Mouse (Mus musculus): ENCODE data around the gene Rnf207. TPM values are rescaled to one million over a fixed set of nuclear protein-coding genes. Genes with fewer than 3 reads are reported as not detected.

Gene Rnf207
- 171 and 226 TPM in 2 replicates for total RNA-seq (2014; rRNA removed; ENCODE audit: low replicate concordance)
- 109 and 115 TPM in 2 replicates for polyA plus RNA-seq (2015; fragmentation: Nextera tagmentation; extraction: Ambion mirVana)

DNA sequence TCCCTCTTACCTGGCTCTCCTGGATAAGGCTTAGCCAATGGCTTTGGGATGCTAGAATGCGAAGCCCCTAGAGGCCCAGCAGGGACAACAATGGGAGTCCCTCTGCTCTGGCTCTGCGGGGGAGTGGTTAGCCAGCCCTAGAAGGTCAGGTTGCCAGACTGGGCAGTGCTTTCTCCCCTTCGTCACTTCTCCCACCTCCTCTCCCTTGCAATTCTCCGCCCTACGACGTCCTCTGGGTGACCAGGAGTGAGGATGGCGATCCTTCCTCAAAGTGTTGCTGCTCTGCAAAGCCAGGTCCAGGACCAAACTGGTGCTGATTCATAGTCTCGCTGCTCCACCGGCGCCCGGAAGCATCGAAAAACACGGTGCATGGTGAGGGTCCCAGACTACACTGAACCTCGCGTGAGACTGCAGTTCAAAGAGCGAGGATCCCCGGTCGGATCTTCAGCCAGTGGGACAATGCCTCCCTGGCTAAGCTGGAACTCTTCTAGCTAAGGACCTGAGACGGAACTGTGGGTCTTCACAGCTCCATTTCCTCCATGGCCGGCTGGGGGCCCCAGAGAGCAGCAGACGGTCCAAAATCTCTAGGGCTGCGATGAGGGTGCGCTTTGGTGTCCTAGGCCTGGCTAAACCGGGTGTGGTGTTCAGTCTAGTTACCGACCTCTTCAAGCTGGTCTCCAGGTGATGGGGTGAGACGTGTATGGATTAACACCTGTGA is at the start of gene Rnf207:
Rnf207 (minus strand) TSS at position 477 of the 718 bp plus-strand sequence.
- peak; percentile 53 for TF ChIP-seq CTCF (IDR thresholded peaks at IDR 0.05; ENCODE audit: low read depth)
- no peak for TF ChIP-seq EP300 (IDR thresholded peaks at IDR 0.05; ENCODE audit: low read depth)
- Histone ChIP-seq H3K9me3 (replicated peaks; ENCODE audit: control insufficient read depth, low read length) (no peaks in the 10 kb centered on the region), H3K4me2 (ENCODE audit: low read depth, low read length) (peak within 1 kb of the TSS; percentile 76), H3K27me3 (ENCODE audit: control insufficient read depth, insufficient read depth, low read length) (peaks cover 19% of the 10 kb centered on the region), H3K4me1 (ENCODE audit: control insufficient read depth, insufficient read depth) (peaks cover 19% of the 10 kb centered on the region; the same call in 1 of the 2 replicates), H3K27ac (ENCODE audit: low read depth) (peak within 1 kb of the TSS; percentile 99), H3K9ac (replicated peaks; ENCODE audit: low read depth, low read length) (peak within 1 kb of the TSS; percentile 58), H3K4me3 (ENCODE audit: low read depth, low read length) (peak within 1 kb of the TSS; percentile 53), H3K36me3 (replicated peaks; ENCODE audit: control insufficient read depth, insufficient read depth, low read length) (no peaks in the 10 kb centered on the region)
- DNase-seq (ENCODE audit: low spot score) (peak; percentile 79), ATAC-seq (ENCODE audit: insufficient read depth, low read depth) (peak; percentile 81)
- WGBS = 2% methylated on average over 26 of the region's 26 CpGs

DNA sequence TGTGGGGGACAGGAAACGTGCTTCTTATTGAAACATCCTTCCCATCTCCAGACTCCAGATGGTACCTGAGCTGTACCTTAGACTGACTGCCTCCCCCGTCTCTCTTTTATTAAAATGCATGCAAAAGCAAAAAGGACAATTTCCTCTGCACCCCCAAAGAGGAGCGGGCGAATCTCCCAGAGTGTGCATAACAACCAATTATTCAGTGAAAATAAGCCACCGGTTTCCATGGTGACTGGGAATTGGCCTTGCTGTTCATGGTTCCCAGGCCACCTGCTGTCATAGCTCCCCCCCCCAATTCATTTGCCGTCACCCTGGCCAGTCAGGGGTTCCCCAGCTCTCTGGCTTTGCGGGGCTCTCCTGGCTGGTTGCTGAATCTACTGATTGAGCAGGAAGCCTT is 46.4 kb upstream of the Rnf207 start:
- Histone ChIP-seq H3K4me1 (ENCODE audit: control insufficient read depth, insufficient read depth) (no peaks in the 10 kb centered on the region), H3K9ac (replicated peaks; ENCODE audit: low read depth, low read length) (no peak overlapping the region), H3K9me3 (replicated peaks; ENCODE audit: control insufficient read depth, low read length) (no peaks in the 10 kb centered on the region), H3K27ac (ENCODE audit: low read depth) (no peak overlapping the region), H3K36me3 (replicated peaks; ENCODE audit: control insufficient read depth, insufficient read depth, low read length) (no peaks in the 10 kb centered on the region), H3K27me3 (ENCODE audit: control insufficient read depth, insufficient read depth, low read length) (peaks cover 13% of the 10 kb centered on the region), H3K4me3 (ENCODE audit: low read depth, low read length) (no peak overlapping the region), H3K4me2 (ENCODE audit: low read depth, low read length) (no peak overlapping the region)
- ATAC-seq (ENCODE audit: insufficient read depth, low read depth) (no peak), DNase-seq (ENCODE audit: low spot score) (no peak)
- no peak for TF ChIP-seq CTCF (IDR thresholded peaks at IDR 0.05; ENCODE audit: low read depth)
- TF ChIP-seq EP300 (IDR thresholded peaks at IDR 0.05; ENCODE audit: low read depth) = no peak
- 64% methylated on average over 7 of the region's 7 CpGs for WGBS

DNA sequence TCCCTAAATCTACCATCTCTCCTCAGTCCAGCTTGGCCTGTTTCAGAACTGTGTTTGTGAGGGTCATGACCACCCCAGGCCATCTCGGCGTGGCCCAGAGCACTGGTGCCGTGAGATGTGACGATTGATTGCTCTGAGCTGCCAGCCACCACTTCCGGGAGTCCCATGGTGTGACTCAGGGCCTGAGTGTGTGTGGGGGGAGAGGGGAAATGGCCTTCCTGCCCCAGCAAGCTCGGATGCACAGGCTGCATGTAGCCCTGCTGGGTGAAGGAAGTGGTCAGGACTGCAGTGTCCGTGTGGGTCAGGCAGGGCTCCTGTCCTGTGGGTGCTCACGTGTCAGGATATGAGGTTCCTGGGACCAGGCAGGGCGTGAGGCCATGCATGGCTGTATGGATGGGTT is 43.4 kb upstream of the Rnf207 start:
- H3K27me3 ChIP-seq (ENCODE audit: control insufficient read depth, insufficient read depth, low read length) = peaks cover 24% of the 10 kb centered on the region
- no peak for ATAC-seq (ENCODE audit: insufficient read depth, low read depth)
- no peak overlapping the region for H3K4me2 ChIP-seq (ENCODE audit: low read depth, low read length)

DNA sequence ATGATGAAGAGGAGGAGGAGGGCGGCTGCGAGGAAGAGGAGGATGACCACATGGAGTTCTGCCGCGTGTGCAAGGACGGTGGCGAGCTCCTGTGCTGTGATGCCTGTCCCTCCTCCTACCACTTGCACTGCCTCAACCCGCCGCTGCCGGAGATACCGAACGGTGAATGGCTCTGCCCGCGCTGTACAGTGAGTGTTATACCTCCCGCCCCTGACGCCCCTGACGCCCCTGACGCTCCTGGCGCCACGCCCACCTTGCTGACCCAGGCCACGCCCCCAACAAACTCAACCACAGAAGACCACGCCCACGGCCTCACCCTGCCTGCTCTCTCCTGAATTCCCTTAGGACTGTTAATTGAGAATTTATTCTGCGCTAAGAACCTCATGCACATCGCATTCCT is 42.1 kb upstream of the Rnf207 start:
- ATAC-seq (ENCODE audit: insufficient read depth, low read depth) (0 out of 2 replicates have a peak, but pooled peaks have one; percentile 10), DNase-seq (ENCODE audit: low spot score) (no peak)

More for the DNA sequence above, 43.4 kb upstream of the Rnf207 start:
- H3K9ac ChIP-seq (replicated peaks; ENCODE audit: low read depth, low read length) = no peak overlapping the region
- H3K4me3 ChIP-seq (ENCODE audit: low read depth, low read length) = no peak overlapping the region
- no peaks in the 10 kb centered on the region for H3K9me3 ChIP-seq (replicated peaks; ENCODE audit: control insufficient read depth, low read length)
- no peak for DNase-seq (ENCODE audit: low spot score)
- WGBS = 38% methylated on average over 9 of the region's 9 CpGs
- TF ChIP-seq EP300 (IDR thresholded peaks at IDR 0.05; ENCODE audit: low read depth) = no peak
- no peak for TF ChIP-seq CTCF (IDR thresholded peaks at IDR 0.05; ENCODE audit: low read depth)
- no peak overlapping the region for H3K27ac ChIP-seq (ENCODE audit: low read depth)
- H3K4me1 ChIP-seq (ENCODE audit: control insufficient read depth, insufficient read depth) = no peaks in the 10 kb centered on the region
- no peaks in the 10 kb centered on the region for H3K36me3 ChIP-seq (replicated peaks; ENCODE audit: control insufficient read depth, insufficient read depth, low read length)

DNA sequence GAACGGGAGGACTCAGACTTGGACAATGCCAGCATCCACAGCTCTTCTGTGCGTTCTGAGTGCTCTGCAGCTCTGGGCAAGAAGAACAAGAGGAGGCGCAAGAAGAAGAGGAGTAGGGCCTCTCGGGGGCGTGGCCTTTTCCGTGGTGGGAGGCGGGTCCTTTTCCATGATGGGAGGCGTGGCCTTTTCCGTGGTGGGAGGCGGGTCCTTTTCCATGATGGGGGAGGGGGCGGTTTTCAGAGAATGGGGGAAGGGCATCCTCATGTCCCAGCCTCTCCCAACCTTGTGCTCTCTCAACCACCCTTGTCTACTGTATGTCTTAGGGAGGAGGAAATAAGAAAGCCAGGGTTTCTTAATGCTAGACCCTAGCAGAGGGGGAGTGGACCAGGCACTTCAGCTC is 40.9 kb upstream of the Rnf207 start:
- Histone ChIP-seq H3K27me3 (ENCODE audit: control insufficient read depth, insufficient read depth, low read length) (peaks cover 26% of the 10 kb centered on the region), H3K27ac (ENCODE audit: low read depth) (no peak overlapping the region)
- TF ChIP-seq CTCF (IDR thresholded peaks at IDR 0.05; ENCODE audit: low read depth) (no peak), EP300 (IDR thresholded peaks at IDR 0.05; ENCODE audit: low read depth) (no peak)

More for the DNA sequence above, 42.1 kb upstream of the Rnf207 start:
- peaks cover 24% of the 10 kb centered on the region for H3K27me3 ChIP-seq (ENCODE audit: control insufficient read depth, insufficient read depth, low read length)
- no peak overlapping the region for H3K4me3 ChIP-seq (ENCODE audit: low read depth, low read length)
- WGBS = 2% methylated on average over 24 of the region's 24 CpGs
- no peaks in the 10 kb centered on the region for H3K4me1 ChIP-seq (ENCODE audit: control insufficient read depth, insufficient read depth)
- no peaks in the 10 kb centered on the region for H3K36me3 ChIP-seq (replicated peaks; ENCODE audit: control insufficient read depth, insufficient read depth, low read length)
- TF ChIP-seq CTCF (IDR thresholded peaks at IDR 0.05; ENCODE audit: low read depth) (no peak), EP300 (IDR thresholded peaks at IDR 0.05; ENCODE audit: low read depth) (no peak)
- no peak overlapping the region; the same call in 1 of the 2 replicates for H3K4me2 ChIP-seq (ENCODE audit: low read depth, low read length)
- no peak overlapping the region for H3K9ac ChIP-seq (replicated peaks; ENCODE audit: low read depth, low read length)
- no peaks in the 10 kb centered on the region for H3K9me3 ChIP-seq (replicated peaks; ENCODE audit: control insufficient read depth, low read length)
- H3K27ac ChIP-seq (ENCODE audit: low read depth) = no peak overlapping the region

More for the DNA sequence above, 40.9 kb upstream of the Rnf207 start:
- Histone ChIP-seq H3K4me1 (ENCODE audit: control insufficient read depth, insufficient read depth) (no peaks in the 10 kb centered on the region), H3K4me3 (ENCODE audit: low read depth, low read length) (no peak overlapping the region), H3K4me2 (ENCODE audit: low read depth, low read length) (no peak overlapping the region), H3K9ac (replicated peaks; ENCODE audit: low read depth, low read length) (no peak overlapping the region), H3K36me3 (replicated peaks; ENCODE audit: control insufficient read depth, insufficient read depth, low read length) (no peaks in the 10 kb centered on the region), H3K9me3 (replicated peaks; ENCODE audit: control insufficient read depth, low read length) (no peaks in the 10 kb centered on the region)
- DNase-seq (ENCODE audit: low spot score) = no peak
- no peak for ATAC-seq (ENCODE audit: insufficient read depth, low read depth)
- 8% methylated on average over 9 of the region's 11 CpGs for WGBS
